13 mouse cellular contexts compared by ENCODE assay signal in the genomic region with DNA sequence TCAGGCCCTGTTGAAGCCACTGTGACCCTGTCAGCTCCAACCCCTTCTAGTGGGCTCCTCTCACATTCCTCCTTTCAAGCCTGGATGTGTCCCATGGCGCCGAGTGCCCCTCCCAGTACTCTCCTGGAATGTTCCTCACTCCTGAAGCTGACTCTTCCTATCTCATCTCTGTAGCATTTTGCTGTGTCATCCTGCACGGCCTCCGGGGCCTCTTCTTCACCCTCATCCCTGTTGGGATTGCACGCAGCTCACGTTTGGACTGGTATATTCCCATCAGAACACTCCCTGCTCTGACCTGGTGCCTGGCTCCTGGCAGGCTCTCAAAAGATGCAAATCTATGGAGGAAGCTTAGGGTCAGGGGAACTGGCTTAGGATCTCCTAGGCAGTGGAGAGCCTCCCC. TPM values are rescaled to one million over a fixed set of nuclear protein-coding genes. Genes with fewer than 3 reads are reported as not detected.
DNase-seq lines count a peak whose midpoint lies in the region; ATAC-seq lines count a peak whose summit lies in the region.
"Had no signal": no experiment of that assay in that cellular context is flagged by ENCODE, and none has a peak within 500 bp of the region (broad histone marks: within the 10 kb centered on the region; RNA-seq: fewer than 3 reads in every experiment).

No protein-coding gene starts in this region.

- peak overlapping the region; percentile 57 for H3K4me2 ChIP-seq in liver, embryonic 12.5 days
- H3K4me2 ChIP-seq: hindbrain, embryonic 15.5 days had no signal

- DNase-seq in ES-CJ7 (ENCODE audit: low read depth, low spot score) (peak; percentile 43), R1 (ENCODE audit: low read depth, low spot score) (peak; percentile 86)
- no peak for DNase-seq in kidney, postnatal 36 days
- DNase-seq in testis, postnatal 10 days (ENCODE audit: low spot score), result no peak
- DNase-seq: thymus, postnatal 36 days had no signal

- WGBS in liver, embryonic 12.5 days (ENCODE audit: insufficient replicate concordance), result 41% methylated on average over 6 of the region's 6 CpGs

- peak overlapping the region; percentile 69 for H3K4me3 ChIP-seq in megakaryocyte, embryonic 14.5 days (replicated peaks)
- H3K4me3 ChIP-seq in liver, embryonic 12.5 days, result peak overlapping the region; percentile 13
- H3K4me3 ChIP-seq: hindbrain, embryonic 15.5 days had no signal

- H3K27ac ChIP-seq in liver, embryonic 12.5 days, result peak overlapping the region; percentile 87
- H3K27ac ChIP-seq: hindbrain, embryonic 15.5 days had no signal

- no peaks in the 10 kb centered on the region for H3K36me3 ChIP-seq in megakaryocyte, embryonic 14.5 days (replicated peaks; ENCODE audit: low read length)
- peaks cover 2% of the 10 kb centered on the region for H3K36me3 ChIP-seq in liver, embryonic 12.5 days
- H3K36me3 ChIP-seq: hindbrain, embryonic 15.5 days had no signal

- H3K4me1 ChIP-seq in megakaryocyte, embryonic 14.5 days, result peaks cover 61% of the 10 kb centered on the region
- H3K4me1 ChIP-seq in liver, embryonic 12.5 days, result peaks cover 69% of the 10 kb centered on the region

- peak overlapping the region; percentile 49 for H3K9ac ChIP-seq in liver, embryonic 12.5 days
- H3K9ac ChIP-seq: hindbrain, embryonic 15.5 days had no signal

- H3K9me3 ChIP-seq in megakaryocyte, embryonic 14.5 days, result no peaks in the 10 kb centered on the region
- no peaks in the 10 kb centered on the region for H3K9me3 ChIP-seq in liver, embryonic 12.5 days (replicated peaks)
- H3K9me3 ChIP-seq: hindbrain, embryonic 15.5 days had no signal

- no peak for ATAC-seq in megakaryocyte, adult 5-6 weeks (ENCODE audit: poor library complexity, severe bottlenecking)
- peak; percentile 66 for ATAC-seq in liver, embryonic 12.5 days

- peaks cover 7% of the 10 kb centered on the region for H3K27me3 ChIP-seq in megakaryocyte, embryonic 14.5 days (replicated peaks)
- H3K27me3 ChIP-seq in liver, embryonic 12.5 days (replicated peaks), result peaks cover 5% of the 10 kb centered on the region; the same call in 1 of the 2 replicates
- H3K27me3 ChIP-seq: hindbrain, embryonic 15.5 days had no signal

RNA-seq across cellular contexts. Expression of a gene that starts 2.8 kb away (rescaled TPM):
- polyA plus RNA-seq in megakaryocyte, embryonic 14.5 days (2012; ENCODE audit: insufficient read depth, low replicate concordance), result 11.0 and 14.1 TPM in 2 replicates
- total RNA-seq in megakaryocyte, adult 5-6 weeks (2015), result 36.9 and 37.7 TPM in 2 replicates
- total RNA-seq in megakaryocyte, adult 5-6 weeks (2017), result 29.0 and 33.7 TPM in 2 replicates
- polyA plus RNA-seq in liver, embryonic 12.5 days (2016; fragmentation: Nextera tagmentation; extraction: Ambion mirVana), result 79.7 and 83.2 TPM in 2 replicates

RNA-seq across cellular contexts. Expression of a gene that starts 19.2 kb away (rescaled TPM):
- polyA plus RNA-seq in megakaryocyte, embryonic 14.5 days (2012; ENCODE audit: insufficient read depth, low replicate concordance), result not detected in 2 replicates
- total RNA-seq in megakaryocyte, adult 5-6 weeks (2015), result 0.16 and 0.20 TPM in 2 replicates
- total RNA-seq in megakaryocyte, adult 5-6 weeks (2017), result 1.1 and 1.2 TPM in 2 replicates
- not detected in 2 replicates for polyA plus RNA-seq in liver, embryonic 12.5 days (2016; fragmentation: Nextera tagmentation; extraction: Ambion mirVana)
- total RNA-seq: gastrocnemius, adult 8-10 months; layer of hippocampus, postnatal 14 days; liver, adult 2 months had no signal
- polyA plus RNA-seq: hindbrain, embryonic 15.5 days; kidney, embryonic 14.5 days; liver, adult 2 months had no signal

RNA-seq across cellular contexts. Expression of a gene that starts 42.2 kb away (rescaled TPM):
- polyA plus RNA-seq in megakaryocyte, embryonic 14.5 days (2012; ENCODE audit: insufficient read depth, low replicate concordance), result 4.4 and 15.7 TPM in 2 replicates
- total RNA-seq in megakaryocyte, adult 5-6 weeks (2015), result 3.0 and 3.4 TPM in 2 replicates
- 1.7 and 1.9 TPM in 2 replicates for total RNA-seq in megakaryocyte, adult 5-6 weeks (2017)
- 3.4 and 3.6 TPM in 2 replicates for polyA plus RNA-seq in liver, embryonic 12.5 days (2016; fragmentation: Nextera tagmentation; extraction: Ambion mirVana)

RNA-seq across cellular contexts. Expression of a gene that starts 48.9 kb away (rescaled TPM):
- polyA plus RNA-seq in megakaryocyte, embryonic 14.5 days (2012; ENCODE audit: insufficient read depth, low replicate concordance), result 66.2 and 91.7 TPM in 2 replicates
- 31.1 and 32.2 TPM in 2 replicates for total RNA-seq in megakaryocyte, adult 5-6 weeks (2015)
- 53.7 and 54.8 TPM in 2 replicates for total RNA-seq in megakaryocyte, adult 5-6 weeks (2017)
- 37.7 and 38.5 TPM in 2 replicates for polyA plus RNA-seq in liver, embryonic 12.5 days (2016; fragmentation: Nextera tagmentation; extraction: Ambion mirVana)

RNA-seq across cellular contexts. Expression of a gene that starts 54.0 kb away (rescaled TPM):
- polyA plus RNA-seq in megakaryocyte, embryonic 14.5 days (2012; ENCODE audit: insufficient read depth, low replicate concordance), result 23.0 and 44.7 TPM in 2 replicates
- 52.2 and 52.4 TPM in 2 replicates for total RNA-seq in megakaryocyte, adult 5-6 weeks (2015)
- total RNA-seq in megakaryocyte, adult 5-6 weeks (2017), result 88.7 and 107 TPM in 2 replicates
- 73.2 and 74.9 TPM in 2 replicates for polyA plus RNA-seq in liver, embryonic 12.5 days (2016; fragmentation: Nextera tagmentation; extraction: Ambion mirVana)

Comparison
In these comparisons a context has a peak if more than half of its experiments do, and no peak if none do; other contexts are left out.
1. DNase-seq: peak in ES-CJ7 (single experiment) and R1 (single experiment); none in kidney, postnatal 36 days (0 of 2) and testis, postnatal 10 days (single experiment).